Mouse (Mus musculus) midbrain, embryonic 11.5 days (tissue): ENCODE measurements around the gene Inip. TPM values are rescaled to one million over a fixed set of nuclear protein-coding genes. Genes with fewer than 3 reads are reported as not detected.
A peak's percentile ranks its signal among the peaks of the same experiment; 100 is the strongest.

ENCODE experiments used
- ATAC-seq: fragments of 200-750 bp; cut with Nextera tagmentation; 2 replicates; pipeline ENCODE4 v1.8.0; 2017; ENCODE audit warnings: moderate TSS enrichment, moderate library complexity; ENCODE audit not compliant: low FRiP score
- DNase-seq: peaks from one replicate; pipeline ENCODE4 v3.0.0; 2015; ENCODE audit warnings: low spot score; ENCODE audit errors: missing footprints
- H3K27ac ChIP-seq: fragments of 300-500 bp; sonication (generic); 2 replicates; pipeline ENCODE4 v1.5.1; 2014; ENCODE audit warnings: low read depth, low read length
- H3K27me3 ChIP-seq: fragments of 300-500 bp; sonication (generic); 2 replicates; pipeline ENCODE4 v1.6.1; 2014; ENCODE audit warnings: mild to moderate bottlenecking, low read length, moderate library complexity, mixed read lengths; ENCODE audit not compliant: control insufficient read depth, insufficient read depth
- H3K36me3 ChIP-seq: fragments of 300-500 bp; sonication (generic); 2 replicates; pipeline ENCODE4 v1.6.1; 2014; ENCODE audit warnings: mild to moderate bottlenecking, low read length, moderate library complexity, mixed read lengths; ENCODE audit not compliant: control insufficient read depth, insufficient read depth
- H3K4me1 ChIP-seq: fragments of 300-500 bp; sonication (generic); 2 replicates; pipeline ENCODE4 v1.6.1; 2014; ENCODE audit warnings: low read length; ENCODE audit not compliant: control insufficient read depth, insufficient read depth
- H3K4me2 ChIP-seq: fragments of 300-500 bp; sonication (generic); 2 replicates; pipeline ENCODE4 v1.6.1; 2014; ENCODE audit warnings: mild to moderate bottlenecking, moderate library complexity
- H3K4me3 ChIP-seq: fragments of 300-500 bp; sonication (generic); 2 replicates; pipeline ENCODE4 v1.5.1; 2014; ENCODE audit warnings: low read depth, low read length
- H3K9ac ChIP-seq: fragments of 300-500 bp; sonication (generic); 2 replicates; pipeline ENCODE4 v1.6.1; 2014; ENCODE audit warnings: low read length
- H3K9me3 ChIP-seq: fragments of 300-500 bp; sonication (generic); 2 replicates; pipeline ENCODE4 v1.6.1; 2016; ENCODE audit warnings: low read length; ENCODE audit not compliant: control insufficient read depth
- WGBS: fragments of 180-500 bp; shearing (Covaris S2); extraction: QIAGEN DNeasy Blood & Tissue Kit; methylation state at CpG from one replicate; pipeline ENCODE4 v1.1.7; 2014; 5-methylcytosine and 5-hydroxymethylcytosine counted together
- polyA plus RNA-seq: library from polyadenylated mRNA; unstranded; fragments of >200 nt; fragmentation: Nextera tagmentation; extraction: Ambion mirVana; gene quantifications from 2 replicates; pipeline ENCODE4 v1.2.1, GENCODE M21; 2014

The Inip gene
- polyA plus RNA-seq, 1 experiment from 2014 or later: 110 TPM

- WGBS: 69% methylated on average over 13 of the region's 13 CpGs
- DNase-seq (no peak), ATAC-seq (peak; percentile 44; the same call in 1 of the 2 replicates)
- no peak overlapping the region for H3K9ac ChIP-seq
- no peak overlapping the region for H3K4me2 ChIP-seq
- H3K27ac ChIP-seq: no peak overlapping the region
- H3K4me1 ChIP-seq: no peaks in the 10 kb centered on the region
- no peak overlapping the region for H3K4me3 ChIP-seq
- no peaks in the 10 kb centered on the region for H3K36me3 ChIP-seq
- H3K27me3 ChIP-seq: no peaks in the 10 kb centered on the region
- H3K9me3 ChIP-seq: no peaks in the 10 kb centered on the region
These were observed 47.8 kb downstream of the Inip start for GRCm38 (mm10) chr4:59753491-59754140.

GRCm38 (mm10) chr4:59739882-59740281, 61.5 kb downstream of the Inip start:
- ATAC-seq (no peak), DNase-seq (no peak)
- H3K4me2 ChIP-seq: no peak overlapping the region
- H3K4me3 ChIP-seq: no peak overlapping the region
- no peaks in the 10 kb centered on the region for H3K27me3 ChIP-seq
- 78% methylated on average over 2 of the region's 2 CpGs for WGBS
- peaks cover 3% of the 10 kb centered on the region; the same call in 1 of the 2 replicates for H3K36me3 ChIP-seq
- H3K9me3 ChIP-seq: peaks cover 3% of the 10 kb centered on the region; the same call in 1 of the 2 replicates
- H3K9ac ChIP-seq: no peak overlapping the region
- no peaks in the 10 kb centered on the region for H3K4me1 ChIP-seq
- no peak overlapping the region for H3K27ac ChIP-seq

- Histone ChIP-seq H3K4me3 (no peak overlapping the region), H3K27ac (no peak overlapping the region), H3K27me3 (no peaks in the 10 kb centered on the region), H3K36me3 (peaks cover 3% of the 10 kb centered on the region; the same call in 1 of the 2 replicates), H3K4me2 (no peak overlapping the region), H3K9me3 (peaks cover 3% of the 10 kb centered on the region; the same call in 1 of the 2 replicates), H3K4me1 (no peaks in the 10 kb centered on the region), H3K9ac (no peak overlapping the region)
- 94% methylated on average over 4 of the region's 4 CpGs for WGBS
- ATAC-seq (no peak), DNase-seq (no peak)
These were observed 62.1 kb downstream of the Inip start for GRCm38 (mm10) chr4:59739321-59739720.

GRCm38 (mm10) chr4:59731544-59731943, 69.8 kb downstream of the Inip start:
- no peak for ATAC-seq
- no peaks in the 10 kb centered on the region for H3K36me3 ChIP-seq
- WGBS: 92% methylated on average over 7 of the region's 7 CpGs
- no peaks in the 10 kb centered on the region for H3K27me3 ChIP-seq
- no peak overlapping the region for H3K9ac ChIP-seq
- H3K27ac ChIP-seq: no peak overlapping the region
- no peak for DNase-seq
- H3K9me3 ChIP-seq: no peaks in the 10 kb centered on the region
- no peak overlapping the region for H3K4me3 ChIP-seq
- no peak overlapping the region for H3K4me2 ChIP-seq
- H3K4me1 ChIP-seq: peaks cover 6% of the 10 kb centered on the region; the same call in 1 of the 2 replicates

DNA sequence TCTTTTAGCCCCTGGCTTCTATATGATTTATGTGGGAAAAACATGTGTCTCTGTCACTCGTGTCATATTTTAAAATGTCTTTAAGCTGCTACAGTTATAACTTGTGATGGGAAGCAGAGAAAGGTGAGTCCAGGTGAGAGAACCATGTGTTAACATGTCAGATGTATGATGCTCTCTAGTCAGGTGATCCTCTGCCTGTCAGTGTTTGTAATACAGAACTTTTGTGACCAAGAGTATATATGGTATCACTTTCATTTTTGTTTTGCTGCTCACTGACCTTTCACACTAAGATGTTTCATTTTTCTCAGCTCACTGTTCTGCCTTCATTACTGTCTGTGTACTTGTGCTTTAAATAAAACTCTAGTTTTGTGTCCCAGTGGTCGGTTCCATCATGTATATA, 72.5 kb downstream of the Inip start:
- Histone ChIP-seq H3K4me1 (peaks cover 6% of the 10 kb centered on the region; the same call in 1 of the 2 replicates), H3K9ac (no peak overlapping the region), H3K9me3 (no peaks in the 10 kb centered on the region), H3K36me3 (no peaks in the 10 kb centered on the region), H3K27ac (no peak overlapping the region), H3K4me2 (no peak overlapping the region), H3K27me3 (no peaks in the 10 kb centered on the region), H3K4me3 (no peak overlapping the region)
- WGBS: 91% methylated on average over 2 of the region's 2 CpGs
- no peak for ATAC-seq
- no peak for DNase-seq

DNA sequence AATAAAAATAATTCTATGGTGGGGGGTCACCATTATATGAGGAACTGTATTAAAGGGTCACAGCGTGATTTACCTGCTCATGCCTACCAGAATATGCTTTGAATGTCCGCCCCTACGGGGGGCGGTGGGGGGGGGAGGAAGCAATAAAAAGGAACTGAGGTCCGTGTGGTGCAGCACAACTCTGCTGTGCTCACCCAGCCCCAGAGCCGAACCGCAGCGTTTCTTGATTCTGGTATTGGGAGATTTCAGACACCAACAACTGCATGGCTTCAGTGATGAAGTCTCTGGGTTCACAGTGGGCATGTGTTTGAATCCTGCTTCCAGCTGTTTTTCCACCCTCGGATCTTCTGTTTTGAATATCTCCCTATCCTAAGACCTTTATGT, 73.5 kb downstream of the Inip start:
- Histone ChIP-seq H3K27ac (no peak overlapping the region), H3K27me3 (no peaks in the 10 kb centered on the region), H3K9me3 (no peaks in the 10 kb centered on the region), H3K9ac (no peak overlapping the region), H3K4me2 (no peak overlapping the region), H3K4me1 (peaks cover 6% of the 10 kb centered on the region; the same call in 1 of the 2 replicates), H3K36me3 (no peaks in the 10 kb centered on the region), H3K4me3 (no peak overlapping the region)
- ATAC-seq: no peak; the same call in 1 of the 2 replicates
- DNase-seq: no peak
- 74% methylated on average over 9 of the region's 9 CpGs for WGBS

DNA sequence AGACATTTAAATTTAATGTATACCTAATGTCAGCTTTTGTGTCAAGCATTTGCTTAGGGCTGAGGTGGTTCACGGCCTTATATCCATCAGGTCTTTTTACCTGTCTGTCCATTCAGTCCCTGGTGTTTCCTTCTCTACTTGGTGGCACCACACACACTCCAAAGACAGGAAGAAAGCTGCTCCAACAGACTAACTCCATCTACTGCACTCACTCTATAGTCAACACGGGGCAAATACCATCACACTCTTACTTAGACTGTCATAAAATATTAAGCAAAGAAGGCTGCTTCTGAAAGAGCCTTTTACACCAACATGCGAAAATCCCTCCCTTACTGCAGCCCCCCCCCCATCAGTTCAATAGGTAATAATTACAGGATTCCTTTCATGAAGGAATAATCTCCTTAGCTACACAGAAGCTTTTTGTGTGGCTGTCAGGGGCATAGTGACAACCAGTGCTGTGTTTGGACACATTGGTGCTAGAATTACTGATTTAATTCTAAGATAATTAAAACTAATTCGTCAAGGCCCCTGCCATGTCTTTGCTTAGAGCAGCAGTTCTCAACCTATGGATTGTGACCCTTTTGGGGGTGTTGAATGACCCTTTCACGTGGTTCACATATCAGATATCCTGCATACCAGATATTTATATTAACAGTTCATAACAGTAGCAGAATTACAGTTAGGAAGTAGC, 74.1 kb downstream of the Inip start:
- 54% methylated on average over 5 of the region's 5 CpGs for WGBS
- H3K4me3 ChIP-seq: no peak overlapping the region
- no peaks in the 10 kb centered on the region for H3K9me3 ChIP-seq
- ATAC-seq: peak; percentile 67
- peaks cover 6% of the 10 kb centered on the region; the same call in 1 of the 2 replicates for H3K4me1 ChIP-seq
- no peaks in the 10 kb centered on the region for H3K36me3 ChIP-seq
- DNase-seq: no peak
- no peaks in the 10 kb centered on the region for H3K27me3 ChIP-seq
- H3K4me2 ChIP-seq: no peak overlapping the region
- H3K9ac ChIP-seq: no peak overlapping the region
- H3K27ac ChIP-seq: no peak overlapping the region

- Histone ChIP-seq H3K27me3 (no peaks in the 10 kb centered on the region), H3K4me2 (no peak overlapping the region), H3K9ac (no peak overlapping the region), H3K27ac (no peak overlapping the region), H3K36me3 (no peaks in the 10 kb centered on the region), H3K9me3 (no peaks in the 10 kb centered on the region), H3K4me3 (no peak overlapping the region), H3K4me1 (peaks cover 6% of the 10 kb centered on the region; the same call in 1 of the 2 replicates)
- WGBS: 94% methylated on average over 12 of the region's 12 CpGs
- DNase-seq (no peak), ATAC-seq (no peak)
These were observed 74.9 kb downstream of the Inip start for GRCm38 (mm10) chr4:59726501-59726900.

GRCm38 (mm10) chr4:59725579-59725978, 75.8 kb downstream of the Inip start:
- H3K27ac ChIP-seq: no peak overlapping the region
- H3K4me1 ChIP-seq: peaks cover 6% of the 10 kb centered on the region; the same call in 1 of the 2 replicates
- no peak overlapping the region for H3K4me3 ChIP-seq
- no peaks in the 10 kb centered on the region for H3K27me3 ChIP-seq
- no peak for ATAC-seq
- H3K4me2 ChIP-seq: no peak overlapping the region
- H3K9ac ChIP-seq: no peak overlapping the region
- H3K36me3 ChIP-seq: no peaks in the 10 kb centered on the region
- DNase-seq: no peak
- WGBS: 86% methylated on average over 4 of the region's 4 CpGs
- no peaks in the 10 kb centered on the region for H3K9me3 ChIP-seq
